Mouse (Mus musculus) megakaryocyte, embryonic 14.5 days (primary cell): ENCODE results near the gene Coro6. TPM values are rescaled to one million over a fixed set of nuclear protein-coding genes. Genes with fewer than 3 reads are reported as not detected.

Source experiments
- H3K27me3 ChIP-seq: replicated peaks from 2 replicates; pipeline ENCODE3; 2012; ENCODE audit warnings: inconsistent platforms
- H3K36me3 ChIP-seq: replicated peaks from 2 replicates; pipeline ENCODE3; 2012; ENCODE audit warnings: low read length, inconsistent platforms, mixed read lengths
- H3K4me1 ChIP-seq: 2 replicates; pipeline ENCODE4 v1.6.1; 2012; ENCODE audit warnings: inconsistent platforms
- H3K4me3 ChIP-seq: replicated peaks from 2 replicates; pipeline ENCODE3; 2012; ENCODE audit warnings: moderate library complexity, mild to moderate bottlenecking, inconsistent platforms
- H3K9me3 ChIP-seq: 2 replicates; pipeline ENCODE4 v1.6.1; 2012; ENCODE audit warnings: inconsistent platforms
- FLI1 ChIP-seq: IDR thresholded peaks from 2 replicates; pipeline ENCODE4 v1.6.1; 2012; ENCODE audit warnings: low read length, inconsistent platforms, mixed read lengths
- GATA1 ChIP-seq: IDR thresholded peaks from 3 replicates; pipeline ENCODE4 v1.6.1; 2012; ENCODE audit warnings: mixed read lengths, low read length, inconsistent platforms, borderline replicate concordance
- polyA plus RNA-seq: library from polyadenylated mRNA; stranded (reverse); fragments of >175 nt; gene quantifications from 2 replicates; pipeline ENCODE4 v1.2.3, GENCODE M21; 2012; ENCODE audit warnings: low replicate concordance; ENCODE audit not compliant: insufficient read depth

Coro6 gene
- polyA plus RNA-seq, 1 experiment: 0.38 TPM

DNA sequence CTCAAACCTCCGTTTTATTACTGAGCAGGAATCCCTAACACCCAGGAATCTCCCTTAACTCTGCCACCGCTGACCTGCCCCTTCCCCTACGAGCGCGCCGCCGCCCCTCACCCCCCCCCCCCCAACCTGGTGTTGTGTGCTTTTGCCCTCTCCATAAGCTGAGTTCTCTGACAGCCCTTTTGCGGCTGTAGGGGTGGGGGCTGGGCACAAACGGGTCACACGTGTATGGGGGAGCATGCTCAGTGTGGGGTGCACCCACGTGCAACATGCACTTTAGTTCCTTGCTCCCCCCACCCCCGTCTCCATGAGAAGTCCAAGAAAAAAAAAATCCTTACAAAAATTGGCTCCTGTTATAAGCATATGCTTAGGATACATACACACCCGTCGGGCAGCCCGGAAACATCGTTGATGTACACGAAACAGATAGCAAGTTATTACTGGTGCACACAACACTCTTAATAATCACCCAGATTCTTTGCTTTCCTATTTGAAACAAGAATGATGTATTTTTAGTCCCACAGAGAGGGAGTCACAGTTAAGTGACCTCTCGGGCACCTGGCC is 30.2 kb downstream of the Coro6 start:
- peaks cover 86% of the 10 kb centered on the region for H3K4me1 ChIP-seq

DNA sequence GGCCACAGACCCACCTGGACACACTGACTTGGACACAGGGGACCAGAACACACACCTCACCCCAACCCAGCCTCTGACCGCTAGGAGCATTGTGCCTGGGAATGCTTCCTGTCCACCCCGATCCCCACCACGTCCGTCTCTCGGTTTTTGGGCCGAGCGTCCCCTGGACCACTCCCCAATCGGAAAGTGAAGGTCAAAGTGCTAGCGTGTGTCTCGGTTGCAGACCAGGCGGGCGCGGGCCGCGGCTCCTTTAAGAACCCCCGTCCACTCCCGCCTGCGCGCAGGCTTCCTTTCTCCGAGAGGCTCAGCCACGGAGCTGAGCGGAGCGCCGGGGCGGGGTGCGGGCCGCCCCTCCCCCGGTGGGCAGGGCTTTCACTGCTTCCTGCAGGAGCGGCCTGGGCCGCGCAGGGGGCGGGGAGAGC is 30.7 kb downstream of the Coro6 start:
- H3K36me3 ChIP-seq: peaks cover 12% of the 10 kb centered on the region
- TF ChIP-seq GATA1 (no peak), FLI1 (no peak)
- peaks cover 22% of the 10 kb centered on the region for H3K27me3 ChIP-seq
- H3K4me3 ChIP-seq: peak overlapping the region; percentile 99
- H3K4me1 ChIP-seq: peaks cover 89% of the 10 kb centered on the region
- no peaks in the 10 kb centered on the region for H3K9me3 ChIP-seq

More for the DNA sequence above, 30.2 kb downstream of the Coro6 start:
- Histone ChIP-seq H3K9me3 (no peaks in the 10 kb centered on the region), H3K4me3 (peak overlapping the region; percentile 99), H3K27me3 (peaks cover 25% of the 10 kb centered on the region), H3K36me3 (peaks cover 11% of the 10 kb centered on the region)
- TF ChIP-seq GATA1 (no peak), FLI1 (no peak)

DNA sequence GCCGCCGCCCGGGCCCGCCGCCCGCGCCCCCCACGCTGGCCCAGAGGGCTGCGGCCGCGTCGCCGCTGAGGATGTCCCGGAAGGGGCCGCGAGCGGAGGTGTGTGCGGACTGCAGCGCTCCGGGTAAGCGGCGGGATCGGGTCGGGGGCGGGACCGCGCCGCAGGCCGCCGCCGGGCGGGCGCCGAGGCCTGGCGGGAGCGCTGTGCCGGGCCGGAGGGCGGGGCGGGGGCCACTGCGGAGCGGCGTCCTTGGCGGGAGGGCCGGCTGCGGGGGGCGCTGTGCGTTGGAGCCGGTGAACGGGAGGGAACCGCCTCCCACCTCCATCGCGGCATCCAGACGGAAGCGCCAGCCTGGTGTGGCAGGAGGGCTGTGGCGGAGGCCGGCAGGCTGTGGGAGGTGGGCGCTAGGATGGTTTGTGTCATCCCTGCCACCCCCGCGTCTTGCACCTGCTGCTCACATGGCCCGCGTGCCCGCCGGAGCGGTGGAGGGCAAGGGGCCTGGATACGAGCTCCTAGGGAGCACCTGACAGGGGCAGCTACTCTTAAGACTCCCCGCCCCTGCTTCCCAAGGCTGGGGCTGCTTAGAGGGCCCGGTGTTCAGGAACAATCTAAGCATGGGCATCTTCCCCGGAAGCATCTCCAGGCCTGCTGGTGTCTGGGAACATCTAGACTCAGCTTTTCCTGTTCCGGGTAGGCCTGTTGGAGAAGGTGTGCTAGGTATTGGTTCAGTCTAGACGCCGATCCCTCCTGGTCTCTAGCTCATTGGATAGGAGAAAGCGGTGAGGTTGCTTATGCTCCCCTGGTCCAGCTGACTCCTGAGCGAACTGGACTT is 31.5 kb downstream of the Coro6 start, which contains the start of gene Git1:
TSS of gene Git1 (plus strand) at position 51 of the 832 bp plus-strand sequence.
- Histone ChIP-seq H3K27me3 (peaks cover 14% of the 10 kb centered on the region), H3K4me3 (peak within 1 kb of the TSS; percentile 99), H3K4me1 (peaks cover 89% of the 10 kb centered on the region), H3K36me3 (peaks cover 20% of the 10 kb centered on the region), H3K9me3 (no peaks in the 10 kb centered on the region)
- TF ChIP-seq FLI1 (no peak), GATA1 (no peak)

DNA sequence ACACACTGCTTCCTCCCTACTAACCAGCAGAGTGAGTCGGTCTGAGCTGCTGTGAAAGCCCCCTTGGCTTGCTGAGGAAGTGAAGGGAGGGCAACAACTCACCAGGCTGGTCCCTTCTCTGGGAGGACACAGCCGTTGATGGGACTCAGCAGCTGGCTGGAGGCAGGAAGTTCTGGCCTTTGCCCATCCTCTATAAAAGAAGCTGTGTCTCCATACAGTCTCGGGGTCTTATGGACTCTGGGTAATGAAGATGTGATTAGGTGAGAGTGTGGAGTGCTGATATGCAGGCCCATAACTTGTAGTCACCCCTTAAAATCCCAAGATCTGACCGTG is 32.1 kb downstream of the Coro6 start:
- Histone ChIP-seq H3K9me3 (no peaks in the 10 kb centered on the region), H3K4me3 (peak overlapping the region; percentile 99), H3K36me3 (peaks cover 26% of the 10 kb centered on the region), H3K4me1 (peaks cover 89% of the 10 kb centered on the region), H3K27me3 (peaks cover 8% of the 10 kb centered on the region)
- TF ChIP-seq FLI1: no peak

DNA sequence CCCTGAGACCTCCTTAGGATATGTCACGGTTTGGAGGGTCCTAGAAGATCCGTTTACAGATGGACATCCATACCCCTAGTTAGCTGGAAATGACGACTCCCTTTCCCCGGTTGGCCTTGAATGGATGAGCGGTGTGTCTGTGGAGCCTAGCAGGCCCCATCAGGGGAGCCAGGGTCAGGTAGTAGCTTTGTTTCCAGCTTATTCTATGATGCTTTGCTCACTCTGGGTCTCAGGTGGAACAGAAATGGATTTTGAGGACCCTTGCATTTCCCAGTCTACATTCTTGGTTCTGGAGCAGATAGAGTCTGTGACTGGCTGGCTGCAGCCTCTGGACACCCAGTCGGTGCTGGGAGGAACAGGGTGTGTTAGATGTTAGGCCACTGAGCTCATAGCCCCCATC is 32.6 kb downstream of the Coro6 start:
- Histone ChIP-seq H3K4me3 (peak overlapping the region; percentile 99), H3K27me3 (peaks cover 6% of the 10 kb centered on the region), H3K4me1 (peaks cover 92% of the 10 kb centered on the region), H3K36me3 (peaks cover 31% of the 10 kb centered on the region), H3K9me3 (no peaks in the 10 kb centered on the region)
- TF ChIP-seq GATA1: no peak
- TF ChIP-seq FLI1: no peak

DNA sequence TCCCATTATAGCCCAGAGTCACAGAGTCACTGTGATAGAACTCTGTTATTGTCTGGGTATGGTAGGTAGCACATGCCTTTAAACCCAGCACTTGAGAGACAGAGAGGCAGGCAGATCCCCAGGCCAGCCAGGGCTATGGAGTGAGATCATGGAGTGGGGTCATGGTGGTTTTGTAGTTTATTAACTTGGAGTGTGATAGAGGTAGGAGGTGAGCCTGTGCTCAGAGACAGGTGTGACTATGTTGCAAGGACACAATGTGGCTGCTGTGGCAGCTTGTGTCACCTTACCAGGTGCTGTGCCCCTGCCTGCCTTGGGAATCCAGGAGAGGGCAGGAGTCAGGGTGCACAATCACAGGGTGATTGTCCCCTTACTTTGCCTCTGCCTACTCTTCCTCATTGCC is 33.3 kb downstream of the Coro6 start:
- peaks cover 38% of the 10 kb centered on the region for H3K36me3 ChIP-seq
- no peak for TF ChIP-seq FLI1
- peak overlapping the region; percentile 74 for H3K4me3 ChIP-seq
- no peaks in the 10 kb centered on the region for H3K9me3 ChIP-seq
- no peaks in the 10 kb centered on the region for H3K27me3 ChIP-seq
- H3K4me1 ChIP-seq: peaks cover 92% of the 10 kb centered on the region

DNA sequence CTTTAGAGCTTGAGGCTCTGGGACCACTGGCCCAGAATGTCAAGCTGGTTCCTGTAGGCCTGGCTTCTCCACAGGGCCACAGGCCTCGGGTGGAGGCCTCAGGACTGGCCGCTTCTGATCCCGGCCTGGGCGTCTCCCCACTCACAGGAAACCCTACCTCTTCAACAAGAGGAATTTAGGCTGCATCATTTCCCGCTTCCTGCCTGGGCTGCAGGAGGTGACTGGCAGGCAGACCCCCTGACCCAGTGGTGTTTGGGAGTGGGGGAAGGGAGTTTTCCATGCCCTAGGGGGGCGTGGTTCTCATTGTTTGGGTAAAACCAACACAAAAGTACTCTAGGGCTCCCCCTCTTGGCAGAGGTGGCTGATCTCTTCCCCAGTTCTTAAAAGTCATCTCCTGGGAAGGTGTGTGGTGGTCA is 35.1 kb downstream of the Coro6 start:
- Histone ChIP-seq H3K9me3 (no peaks in the 10 kb centered on the region), H3K36me3 (peaks cover 55% of the 10 kb centered on the region), H3K4me3 (peak overlapping the region; percentile 50), H3K4me1 (peaks cover 84% of the 10 kb centered on the region), H3K27me3 (no peaks in the 10 kb centered on the region)
- no peak for TF ChIP-seq FLI1

DNA sequence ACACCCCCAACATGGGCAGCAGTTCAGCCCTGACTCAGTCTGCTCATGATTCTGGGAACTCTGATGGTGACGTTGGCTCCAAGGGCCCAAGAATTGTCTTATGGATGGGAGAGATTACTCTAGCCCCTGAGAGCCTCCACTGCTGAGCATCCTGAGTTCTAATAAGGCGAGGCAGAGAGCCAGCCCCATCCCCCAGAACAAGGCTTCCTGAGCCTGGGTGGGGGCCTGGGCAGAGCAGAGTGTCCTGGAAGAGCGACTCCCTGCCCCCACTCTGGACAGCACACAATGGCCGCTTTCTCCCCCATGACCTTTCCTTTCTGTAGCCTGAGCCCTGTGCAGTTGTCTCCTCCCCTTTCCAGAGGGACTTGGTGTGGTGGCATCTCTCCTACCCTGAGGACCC is 35.6 kb downstream of the Coro6 start:
- TF ChIP-seq GATA1 (no peak), FLI1 (no peak)
- Histone ChIP-seq H3K36me3 (peaks cover 60% of the 10 kb centered on the region), H3K4me1 (peaks cover 84% of the 10 kb centered on the region), H3K27me3 (no peaks in the 10 kb centered on the region), H3K4me3 (no peak overlapping the region), H3K9me3 (no peaks in the 10 kb centered on the region)

DNA sequence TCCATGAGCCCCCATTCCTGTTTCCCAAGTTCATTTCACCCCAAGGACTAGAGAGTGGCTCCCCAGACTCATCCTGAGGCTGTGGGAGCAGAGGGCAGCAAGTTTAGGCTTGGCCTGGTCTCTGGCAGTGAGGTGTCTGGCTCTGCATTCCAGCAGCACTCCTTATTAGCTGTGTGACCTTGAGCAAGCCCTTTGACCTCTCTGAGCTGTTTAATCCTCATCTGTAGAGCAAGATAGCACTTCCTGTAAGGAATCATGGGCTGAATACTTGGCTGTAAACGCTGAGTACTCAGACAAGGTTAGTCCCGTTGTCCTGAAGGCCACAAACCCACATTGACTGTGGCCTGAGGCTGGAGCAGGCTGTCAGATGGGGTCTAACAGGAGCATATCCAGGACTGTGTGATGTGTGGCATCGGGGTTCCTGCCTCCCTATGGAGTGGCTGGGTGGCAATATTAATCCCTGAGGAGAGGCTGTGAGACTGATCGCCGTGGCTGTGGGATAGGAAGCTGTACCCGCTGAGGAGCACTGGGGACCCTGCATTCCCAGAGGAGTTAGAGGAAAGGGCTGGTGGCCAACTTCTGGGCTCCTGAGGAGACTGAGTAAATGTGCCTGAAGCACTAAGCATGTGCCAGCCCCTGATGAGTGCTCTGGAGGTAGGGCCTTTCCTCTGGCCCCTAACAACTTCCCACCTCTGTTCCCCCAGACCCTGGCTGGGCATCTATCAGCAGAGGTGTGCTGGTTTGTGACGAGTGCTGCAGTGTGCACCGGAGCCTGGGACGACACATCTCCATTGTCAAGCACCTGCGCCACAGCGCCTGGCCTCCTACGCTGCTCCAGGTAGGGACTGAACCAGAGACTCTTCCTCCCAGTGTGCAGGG is 36.3 kb downstream of the Coro6 start:
- no peak overlapping the region for H3K4me3 ChIP-seq
- peaks cover 90% of the 10 kb centered on the region for H3K4me1 ChIP-seq
- TF ChIP-seq GATA1 (no peak), FLI1 (no peak)
- no peaks in the 10 kb centered on the region for H3K9me3 ChIP-seq
- H3K27me3 ChIP-seq: no peaks in the 10 kb centered on the region
- peaks cover 66% of the 10 kb centered on the region for H3K36me3 ChIP-seq

DNA sequence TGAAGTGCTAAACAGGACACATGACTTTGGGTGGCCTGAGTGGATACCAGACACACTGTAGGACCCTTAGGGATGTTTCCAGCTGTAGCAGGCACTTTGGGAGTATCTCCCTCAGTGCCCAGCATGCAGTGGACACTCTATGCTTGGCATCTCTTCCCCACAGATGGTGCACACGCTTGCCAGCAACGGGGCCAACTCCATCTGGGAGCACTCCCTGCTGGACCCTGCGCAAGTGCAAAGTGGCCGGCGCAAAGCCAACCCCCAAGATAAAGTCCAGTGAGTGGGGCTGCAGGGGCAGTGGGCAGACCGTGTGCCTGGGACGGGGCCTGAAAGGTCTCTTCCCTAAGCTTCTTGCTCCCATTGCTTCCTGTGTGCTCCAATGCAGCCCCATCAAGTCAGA is 37.1 kb downstream of the Coro6 start:
- Histone ChIP-seq H3K4me1 (peaks cover 83% of the 10 kb centered on the region), H3K9me3 (no peaks in the 10 kb centered on the region), H3K4me3 (no peak overlapping the region), H3K36me3 (peaks cover 75% of the 10 kb centered on the region), H3K27me3 (no peaks in the 10 kb centered on the region)
- TF ChIP-seq FLI1: no peak
- TF ChIP-seq GATA1: no peak
